17 mouse cellular contexts compared by ENCODE assay signal in genomic region chr12:67618252-67618651, GRCm38 (mm10).
DNase-seq lines count a peak whose midpoint lies in the region; ATAC-seq lines count a peak whose summit lies in the region.
"Had no signal": no experiment of that assay in that cellular context is flagged by ENCODE, and none has a peak within 500 bp of the region (broad histone marks: within the 10 kb centered on the region; RNA-seq: fewer than 3 reads in every experiment).

No protein-coding gene starts in this region.

- H3K27ac ChIP-seq in embryonic facial prominence, embryonic 14.5 days (replicated peaks; ENCODE audit: low read depth, low read length): no peak overlapping the region
- H3K27ac ChIP-seq in embryonic facial prominence, embryonic 10.5 days (replicated peaks): no peak overlapping the region
- no peak overlapping the region for H3K27ac ChIP-seq in forebrain, embryonic 13.5 days
- no peak overlapping the region for H3K27ac ChIP-seq in hindbrain, embryonic 16.5 days (ENCODE audit: low read depth, low read length)
- H3K27ac ChIP-seq: midbrain, embryonic 12.5 days; stomach, postnatal 0 days had no signal

- no peak for ATAC-seq in embryonic facial prominence, embryonic 14.5 days (ENCODE audit: low read depth)
- ATAC-seq in forebrain, embryonic 13.5 days: peak; percentile 81
- peak; percentile 79 for ATAC-seq in hindbrain, embryonic 16.5 days
- ATAC-seq: liver, postnatal 0 days had no signal

- H3K4me1 ChIP-seq in embryonic facial prominence, embryonic 14.5 days (ENCODE audit: control insufficient read depth, insufficient read depth, low read length): no peaks in the 10 kb centered on the region
- no peaks in the 10 kb centered on the region for H3K4me1 ChIP-seq in embryonic facial prominence, embryonic 10.5 days
- H3K4me1 ChIP-seq in forebrain, embryonic 13.5 days: no peaks in the 10 kb centered on the region
- no peaks in the 10 kb centered on the region for H3K4me1 ChIP-seq in hindbrain, embryonic 16.5 days (ENCODE audit: control insufficient read depth, insufficient read depth, low read depth, low read length)
- H3K4me1 ChIP-seq: midbrain, embryonic 12.5 days had no signal

- H3K4me3 ChIP-seq in embryonic facial prominence, embryonic 14.5 days (ENCODE audit: low read depth, low read length): no peak overlapping the region
- H3K4me3 ChIP-seq in embryonic facial prominence, embryonic 10.5 days: no peak overlapping the region
- no peak overlapping the region for H3K4me3 ChIP-seq in forebrain, embryonic 13.5 days
- no peak overlapping the region for H3K4me3 ChIP-seq in hindbrain, embryonic 16.5 days (ENCODE audit: low read length)
- H3K4me3 ChIP-seq: midbrain, embryonic 12.5 days had no signal

- no peaks in the 10 kb centered on the region for H3K27me3 ChIP-seq in embryonic facial prominence, embryonic 14.5 days (replicated peaks; ENCODE audit: control insufficient read depth, insufficient read depth, low read length)
- no peaks in the 10 kb centered on the region for H3K27me3 ChIP-seq in embryonic facial prominence, embryonic 10.5 days (replicated peaks; ENCODE audit: low read depth, poor library complexity, severe bottlenecking)
- no peaks in the 10 kb centered on the region for H3K27me3 ChIP-seq in forebrain, embryonic 13.5 days
- H3K27me3 ChIP-seq in hindbrain, embryonic 16.5 days (replicated peaks; ENCODE audit: control insufficient read depth, insufficient read depth, low read length): no peaks in the 10 kb centered on the region
- H3K27me3 ChIP-seq: midbrain, embryonic 12.5 days had no signal

- no peak overlapping the region for H3K9ac ChIP-seq in embryonic facial prominence, embryonic 14.5 days (ENCODE audit: low read depth, low read length)
- H3K9ac ChIP-seq in forebrain, embryonic 13.5 days: no peak overlapping the region
- H3K9ac ChIP-seq in hindbrain, embryonic 16.5 days (ENCODE audit: low read depth, low read length): no peak overlapping the region
- H3K9ac ChIP-seq: liver, postnatal 0 days; midbrain, embryonic 12.5 days had no signal

- no peaks in the 10 kb centered on the region for H3K9me3 ChIP-seq in embryonic facial prominence, embryonic 14.5 days (ENCODE audit: control insufficient read depth, low read length)
- H3K9me3 ChIP-seq in embryonic facial prominence, embryonic 10.5 days: no peaks in the 10 kb centered on the region
- H3K9me3 ChIP-seq in forebrain, embryonic 13.5 days (replicated peaks): no peaks in the 10 kb centered on the region
- H3K9me3 ChIP-seq in hindbrain, embryonic 16.5 days (ENCODE audit: control insufficient read depth, low read length): no peaks in the 10 kb centered on the region
- H3K9me3 ChIP-seq: midbrain, embryonic 12.5 days had no signal

- no peaks in the 10 kb centered on the region for H3K36me3 ChIP-seq in embryonic facial prominence, embryonic 14.5 days (ENCODE audit: control insufficient read depth, insufficient read depth, low read length)
- H3K36me3 ChIP-seq in embryonic facial prominence, embryonic 10.5 days (replicated peaks): no peaks in the 10 kb centered on the region
- no peaks in the 10 kb centered on the region for H3K36me3 ChIP-seq in forebrain, embryonic 13.5 days (ENCODE audit: poor library complexity, severe bottlenecking)
- no peaks in the 10 kb centered on the region for H3K36me3 ChIP-seq in hindbrain, embryonic 16.5 days (ENCODE audit: control insufficient read depth, insufficient read depth, low read length)
- H3K36me3 ChIP-seq: midbrain, embryonic 12.5 days had no signal

- WGBS in embryonic facial prominence, embryonic 14.5 days: 82% methylated on average over 6 of the region's 6 CpGs
- WGBS in embryonic facial prominence, embryonic 10.5 days: 84% methylated on average over 6 of the region's 6 CpGs
- WGBS in forebrain, embryonic 13.5 days: 52% methylated on average over 6 of the region's 6 CpGs
- 58% methylated on average over 6 of the region's 6 CpGs for WGBS in hindbrain, embryonic 16.5 days

- peak; percentile 4 for DNase-seq in embryonic facial prominence, embryonic 14.5 days (ENCODE audit: low spot score)
- DNase-seq in embryonic facial prominence, embryonic 10.5 days (ENCODE audit: low spot score): no peak
- DNase-seq in Muller cell, postnatal 12 days (ENCODE audit: inconsistent ontology term): peak; percentile 63
- no peak for DNase-seq in thymus, postnatal 25 days
- no peak for DNase-seq in liver
- DNase-seq: B cell, adult 2 months; cerebellum, adult 11-12 months; heart, adult 18-20 months; liver, postnatal 0 days; lung, postnatal 36 days; right cerebral cortex, adult 18-20 months; spleen, adult 18-20 months; thymus, postnatal 36 days had no signal

- H3K4me2 ChIP-seq in embryonic facial prominence, embryonic 14.5 days (ENCODE audit: low read depth, low read length): no peak overlapping the region
- no peak overlapping the region for H3K4me2 ChIP-seq in forebrain, embryonic 13.5 days
- no peak overlapping the region for H3K4me2 ChIP-seq in hindbrain, embryonic 16.5 days (ENCODE audit: low read length)
- H3K4me2 ChIP-seq: midbrain, embryonic 12.5 days had no signal

Comparison
In these comparisons a context has a peak if more than half of its experiments do, and no peak if none do; other contexts are left out.
1. DNase-seq: peak in embryonic facial prominence, embryonic 14.5 days (single experiment) and Muller cell, postnatal 12 days (single experiment); none in embryonic facial prominence, embryonic 10.5 days (single experiment), thymus, postnatal 25 days (single experiment) and liver (single experiment).